Mouse (Mus musculus): ENCODE measurements around the gene Acer1.

DNA sequence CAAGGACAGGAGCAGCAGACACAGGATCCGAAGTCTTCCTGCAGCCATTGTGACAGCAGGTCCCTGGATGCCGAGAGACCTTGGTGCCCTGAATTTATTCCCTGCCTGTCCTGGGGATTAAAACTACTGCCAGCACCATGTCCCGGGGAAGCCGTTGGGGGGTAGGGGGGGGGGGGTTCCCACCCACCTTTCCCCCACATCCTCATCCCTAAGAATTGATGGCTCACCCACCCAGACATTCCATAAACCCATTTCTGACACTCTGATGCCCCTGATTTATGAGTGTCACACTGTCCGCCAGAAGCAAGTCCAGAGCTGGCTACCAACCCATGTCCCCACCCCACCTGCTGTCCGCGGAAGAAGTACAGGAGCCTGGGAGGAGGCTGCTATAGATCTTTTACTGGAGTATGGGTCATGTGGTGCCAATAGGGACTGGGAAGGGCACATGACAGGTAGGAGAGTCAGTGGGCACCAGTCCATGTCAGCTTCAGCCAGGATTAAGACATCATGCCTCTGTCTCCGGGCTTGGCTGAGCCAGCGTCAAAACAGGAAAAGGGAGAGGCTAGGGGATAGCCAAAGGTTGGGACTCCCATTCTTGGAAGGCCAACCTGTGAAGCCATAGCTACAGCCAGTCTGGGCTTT lies 18.2 kb upstream of the Acer1 start, which contains the start of gene Pspn:
- no peak for TF ChIP-seq CTCF (conservative IDR thresholded peaks at IDR 0.05; ENCODE audit: insufficient read depth, insufficient read length, low read depth, low read length)
- no peak for TF ChIP-seq POLR2A (IDR thresholded peaks at IDR 0.05; ENCODE audit: low read depth, low read length)
